Mouse (Mus musculus): ENCODE results near the gene Papss1. TPM values are rescaled to one million over a fixed set of nuclear protein-coding genes. Genes with fewer than 3 reads are reported as not detected.

The Papss1 gene
- polyA plus RNA-seq, 1 experiment from 2014 or later: 71.1 TPM

DNA sequence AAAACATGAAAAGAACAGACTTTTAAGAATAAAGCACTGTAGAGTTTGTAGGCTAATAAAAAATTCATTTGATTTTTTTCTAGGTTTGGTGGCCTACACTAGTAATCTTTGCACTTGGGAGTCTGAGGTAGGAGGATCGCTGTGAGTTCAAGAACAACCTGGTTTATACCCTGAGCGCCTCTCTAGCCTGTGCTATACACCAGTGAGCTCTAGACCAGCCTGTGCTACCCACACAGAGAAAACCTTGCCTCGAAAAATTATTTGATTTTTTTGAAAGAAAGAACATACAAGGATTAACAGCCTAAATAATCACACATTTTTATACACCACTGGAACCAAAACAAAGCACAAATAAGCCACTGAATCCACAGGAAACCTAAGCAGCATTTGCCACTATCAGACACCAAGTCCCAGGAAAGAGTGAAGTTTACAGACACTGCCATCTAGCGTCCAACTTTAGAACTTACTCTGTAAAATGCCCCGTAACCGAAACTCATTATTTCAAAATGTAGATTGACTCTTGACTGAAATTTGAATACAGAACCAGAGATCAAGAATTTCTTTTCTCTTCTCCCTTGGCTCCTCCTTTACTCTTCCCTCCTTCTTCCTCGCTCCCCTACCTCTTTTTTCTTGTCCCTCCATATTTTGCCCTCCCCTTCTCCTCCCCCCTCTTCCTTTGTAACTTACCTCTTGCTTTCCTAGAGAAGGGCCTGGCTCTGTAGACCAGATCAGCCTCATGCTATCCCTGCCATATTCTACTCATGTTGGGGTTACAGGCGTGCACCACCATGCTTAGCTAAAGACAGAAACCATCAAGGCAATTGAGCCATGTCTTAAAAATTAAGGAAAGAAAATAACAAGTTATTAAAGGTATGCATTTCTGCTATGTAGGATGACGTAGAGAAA is 12.0 kb upstream of the Papss1 start:
- DNase-seq (ENCODE audit: low spot score): no peak
- 44% methylated on average over 9 of the region's 9 CpGs for WGBS
- H3K36me3 ChIP-seq (replicated peaks): no peaks in the 10 kb centered on the region

GRCm38 (mm10) chr3:131555771-131556170 is 8.8 kb upstream of the Papss1 start:
- DNase-seq (ENCODE audit: low spot score): no peak
- no peak overlapping the region for H3K4me3 ChIP-seq

More for the DNA sequence above, 12.0 kb upstream of the Papss1 start:
- H3K4me1 ChIP-seq: no peaks in the 10 kb centered on the region
- H3K9me3 ChIP-seq: no peaks in the 10 kb centered on the region
- no peak overlapping the region for H3K4me3 ChIP-seq
- H3K27me3 ChIP-seq (replicated peaks; ENCODE audit: low read depth, poor library complexity, severe bottlenecking): no peaks in the 10 kb centered on the region
- H3K27ac ChIP-seq (replicated peaks): no peak overlapping the region

DNA sequence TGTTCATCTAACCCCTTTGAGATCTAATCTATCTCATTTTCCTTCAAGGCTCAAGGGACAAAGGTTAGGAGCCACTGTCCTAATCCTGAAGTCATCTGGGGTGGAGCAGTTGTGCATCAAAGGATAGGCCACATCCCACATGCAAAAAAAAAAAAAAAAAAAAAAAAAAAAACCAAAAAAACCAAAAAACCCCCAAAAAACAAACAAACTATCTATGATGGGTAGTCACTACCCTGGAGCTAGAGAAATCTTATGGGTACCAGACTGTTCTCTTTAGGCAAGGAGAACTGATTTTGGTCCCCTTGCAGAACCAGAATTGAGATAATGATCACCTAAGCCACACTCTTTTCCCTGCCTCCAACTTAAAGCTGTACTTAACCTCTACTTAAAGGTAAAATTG is 3.0 kb upstream of the Papss1 start:
- Histone ChIP-seq H3K4me3 (no peak overlapping the region), H3K27me3 (replicated peaks; ENCODE audit: low read depth, poor library complexity, severe bottlenecking) (no peaks in the 10 kb centered on the region), H3K36me3 (replicated peaks) (no peaks in the 10 kb centered on the region), H3K27ac (replicated peaks) (no peak overlapping the region), H3K9me3 (no peaks in the 10 kb centered on the region), H3K4me1 (peaks cover 33% of the 10 kb centered on the region)
- no peak for DNase-seq (ENCODE audit: low spot score)

More at GRCm38 (mm10) chr3:131555771-131556170, 8.8 kb upstream of the Papss1 start:
- H3K27ac ChIP-seq (replicated peaks): no peak overlapping the region
- peaks cover 12% of the 10 kb centered on the region for H3K4me1 ChIP-seq
- no peaks in the 10 kb centered on the region for H3K36me3 ChIP-seq (replicated peaks)
- no peaks in the 10 kb centered on the region for H3K9me3 ChIP-seq
- no peaks in the 10 kb centered on the region for H3K27me3 ChIP-seq (replicated peaks; ENCODE audit: low read depth, poor library complexity, severe bottlenecking)

- 7% methylated on average over 9 of the region's 9 CpGs for WGBS
- DNase-seq (ENCODE audit: low spot score): no peak
- Histone ChIP-seq H3K27ac (replicated peaks) (peak overlapping the region; percentile 94), H3K4me3 (peak overlapping the region; percentile 82), H3K36me3 (replicated peaks) (peaks cover 15% of the 10 kb centered on the region), H3K4me1 (peaks cover 27% of the 10 kb centered on the region), H3K27me3 (replicated peaks; ENCODE audit: low read depth, poor library complexity, severe bottlenecking) (no peaks in the 10 kb centered on the region), H3K9me3 (no peaks in the 10 kb centered on the region)
Measured at GRCm38 (mm10) chr3:131565257-131565610, 666 bp downstream of the Papss1 start.

DNA sequence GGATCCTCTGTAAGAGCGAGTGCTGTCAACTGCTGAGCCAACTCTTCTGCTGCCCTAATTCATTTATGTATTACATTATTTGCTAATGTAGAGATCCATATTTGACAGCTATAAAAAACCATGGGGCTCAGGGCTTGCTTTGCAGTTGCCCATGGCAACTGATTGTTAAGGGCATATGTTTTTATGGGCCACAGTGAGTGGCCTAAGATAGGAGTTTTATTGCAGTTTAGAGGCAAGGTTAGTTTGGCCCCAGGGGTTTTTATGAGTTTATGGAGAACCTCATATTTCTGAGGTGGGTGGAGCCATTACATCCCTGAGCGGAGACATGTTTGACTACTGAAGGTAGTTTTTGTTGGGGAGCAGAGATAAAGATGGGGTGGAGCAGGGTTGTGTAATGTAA is 1.7 kb downstream of the Papss1 start:
- H3K9me3 ChIP-seq: no peaks in the 10 kb centered on the region
- H3K27ac ChIP-seq (replicated peaks): no peak overlapping the region
- H3K4me3 ChIP-seq: peak overlapping the region; percentile 82; the same call in 1 of the 2 replicates
- H3K27me3 ChIP-seq (replicated peaks; ENCODE audit: low read depth, poor library complexity, severe bottlenecking): no peaks in the 10 kb centered on the region
- peaks cover 20% of the 10 kb centered on the region for H3K36me3 ChIP-seq (replicated peaks)
- peaks cover 18% of the 10 kb centered on the region for H3K4me1 ChIP-seq
- no peak for DNase-seq (ENCODE audit: low spot score)
- 88% methylated on average over 2 of the region's 2 CpGs for WGBS

GRCm38 (mm10) chr3:131570506-131570905 is 5.9 kb downstream of the Papss1 start:
- Histone ChIP-seq H3K4me3 (no peak overlapping the region), H3K27me3 (replicated peaks; ENCODE audit: low read depth, poor library complexity, severe bottlenecking) (no peaks in the 10 kb centered on the region), H3K9me3 (no peaks in the 10 kb centered on the region), H3K36me3 (replicated peaks) (peaks cover 26% of the 10 kb centered on the region), H3K27ac (replicated peaks) (no peak overlapping the region), H3K4me1 (peaks cover 9% of the 10 kb centered on the region)
- WGBS: 71% methylated on average over 1 of the region's 1 CpGs
- DNase-seq (ENCODE audit: low spot score): no peak

GRCm38 (mm10) chr3:131573555-131573954 is 9.0 kb downstream of the Papss1 start:
- no peak overlapping the region for H3K27ac ChIP-seq (replicated peaks)
- DNase-seq (ENCODE audit: low spot score): peak; percentile 16
- H3K9me3 ChIP-seq: no peaks in the 10 kb centered on the region
- H3K27me3 ChIP-seq (replicated peaks; ENCODE audit: low read depth, poor library complexity, severe bottlenecking): no peaks in the 10 kb centered on the region
- 73% methylated on average over 3 of the region's 3 CpGs for WGBS
- peaks cover 35% of the 10 kb centered on the region for H3K36me3 ChIP-seq (replicated peaks)
- no peak overlapping the region for H3K4me3 ChIP-seq
- no peaks in the 10 kb centered on the region for H3K4me1 ChIP-seq

DNA sequence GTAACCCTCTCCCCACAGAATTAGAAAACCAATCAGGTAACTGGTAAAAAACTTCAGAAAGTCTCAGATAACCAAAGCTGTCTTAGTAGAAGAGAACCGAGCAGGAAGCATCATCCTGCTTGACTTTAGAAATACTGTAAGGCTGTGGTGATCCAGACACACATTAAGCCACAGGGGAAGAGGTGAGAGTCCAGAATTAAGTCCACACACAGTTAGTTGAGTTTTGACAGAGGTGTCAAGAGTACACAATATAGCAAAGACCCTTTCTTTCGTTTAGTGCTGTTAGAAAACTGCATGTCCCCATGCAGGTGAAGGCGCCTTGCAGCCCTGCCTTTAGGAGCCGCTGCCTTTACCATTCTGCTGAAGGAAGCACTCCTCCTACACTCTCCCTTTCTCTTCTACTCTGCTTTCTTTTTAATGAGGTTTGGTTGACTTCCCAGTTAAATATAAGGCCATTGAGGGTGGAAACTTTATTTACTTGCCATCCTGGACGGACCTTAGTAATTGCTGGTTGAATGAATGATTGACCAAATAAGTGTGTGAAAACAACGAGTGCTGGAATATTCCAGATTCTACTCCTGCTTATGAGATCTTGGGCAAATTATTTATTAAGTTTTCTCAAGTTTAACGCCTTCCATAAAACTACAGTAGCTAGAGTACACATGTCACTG is 14.0 kb downstream of the Papss1 start:
- no peak overlapping the region for H3K27ac ChIP-seq (replicated peaks)
- no peak for DNase-seq (ENCODE audit: low spot score)
- WGBS: 89% methylated on average over 7 of the region's 7 CpGs
- H3K36me3 ChIP-seq (replicated peaks): peaks cover 55% of the 10 kb centered on the region
- no peaks in the 10 kb centered on the region for H3K27me3 ChIP-seq (replicated peaks; ENCODE audit: low read depth, poor library complexity, severe bottlenecking)
- H3K4me1 ChIP-seq: no peaks in the 10 kb centered on the region
- H3K4me3 ChIP-seq: no peak overlapping the region
- no peaks in the 10 kb centered on the region for H3K9me3 ChIP-seq

- Histone ChIP-seq H3K4me1 (no peaks in the 10 kb centered on the region), H3K4me3 (no peak overlapping the region), H3K36me3 (replicated peaks) (peaks cover 70% of the 10 kb centered on the region), H3K27me3 (replicated peaks; ENCODE audit: low read depth, poor library complexity, severe bottlenecking) (no peaks in the 10 kb centered on the region), H3K9me3 (no peaks in the 10 kb centered on the region), H3K27ac (replicated peaks) (no peak overlapping the region)
- no peak for DNase-seq (ENCODE audit: low spot score)
- 89% methylated on average over 4 of the region's 4 CpGs for WGBS
Measured at GRCm38 (mm10) chr3:131580040-131580439, 15.5 kb downstream of the Papss1 start.

- Histone ChIP-seq H3K9me3 (no peaks in the 10 kb centered on the region), H3K27ac (replicated peaks) (no peak overlapping the region), H3K27me3 (replicated peaks; ENCODE audit: low read depth, poor library complexity, severe bottlenecking) (no peaks in the 10 kb centered on the region), H3K4me3 (no peak overlapping the region), H3K36me3 (replicated peaks) (peaks cover 76% of the 10 kb centered on the region), H3K4me1 (no peaks in the 10 kb centered on the region)
- WGBS: 92% methylated on average over 7 of the region's 7 CpGs
- DNase-seq (ENCODE audit: low spot score): no peak
Measured at GRCm38 (mm10) chr3:131581096-131581495, 16.5 kb downstream of the Papss1 start.

GRCm38 (mm10) chr3:131586818-131587217 is 22.2 kb downstream of the Papss1 start:
- Histone ChIP-seq H3K27me3 (replicated peaks; ENCODE audit: low read depth, poor library complexity, severe bottlenecking) (no peaks in the 10 kb centered on the region), H3K27ac (replicated peaks) (no peak overlapping the region), H3K4me3 (no peak overlapping the region), H3K9me3 (no peaks in the 10 kb centered on the region), H3K36me3 (replicated peaks) (peaks cover 95% of the 10 kb centered on the region), H3K4me1 (no peaks in the 10 kb centered on the region)
- DNase-seq (ENCODE audit: low spot score): no peak
- WGBS: 93% methylated on average over 3 of the region's 3 CpGs

DNA sequence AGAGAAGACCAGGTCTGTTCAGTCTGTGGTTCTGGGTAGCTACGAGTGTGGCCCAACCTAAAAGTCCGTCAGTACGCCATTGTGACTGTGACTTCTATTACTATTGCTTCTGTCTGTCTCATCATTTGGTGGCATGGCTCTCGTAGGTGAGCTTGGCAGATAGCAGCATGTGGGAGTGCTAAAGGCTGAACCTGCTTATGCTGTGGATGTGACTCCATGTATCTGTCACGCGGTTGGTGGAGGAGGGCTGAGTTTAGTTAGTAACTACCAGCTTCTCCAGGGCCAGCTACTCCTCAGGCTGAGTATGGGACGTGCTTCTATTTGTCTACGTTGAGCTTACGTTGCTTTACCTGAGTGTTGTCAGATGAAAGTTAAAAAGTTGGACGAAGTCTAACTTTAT is 23.4 kb downstream of the Papss1 start:
- Histone ChIP-seq H3K27ac (replicated peaks) (no peak overlapping the region), H3K9me3 (no peaks in the 10 kb centered on the region), H3K27me3 (replicated peaks; ENCODE audit: low read depth, poor library complexity, severe bottlenecking) (no peaks in the 10 kb centered on the region), H3K4me1 (no peaks in the 10 kb centered on the region), H3K36me3 (replicated peaks) (peaks cover 89% of the 10 kb centered on the region), H3K4me3 (no peak overlapping the region)
- no peak for DNase-seq (ENCODE audit: low spot score)
- WGBS: 95% methylated on average over 10 of the region's 10 CpGs

All from embryonic facial prominence, embryonic 10.5 days (tissue).